Mouse (Mus musculus): Measurements from ENCODE around the gene Ifne.

DNA sequence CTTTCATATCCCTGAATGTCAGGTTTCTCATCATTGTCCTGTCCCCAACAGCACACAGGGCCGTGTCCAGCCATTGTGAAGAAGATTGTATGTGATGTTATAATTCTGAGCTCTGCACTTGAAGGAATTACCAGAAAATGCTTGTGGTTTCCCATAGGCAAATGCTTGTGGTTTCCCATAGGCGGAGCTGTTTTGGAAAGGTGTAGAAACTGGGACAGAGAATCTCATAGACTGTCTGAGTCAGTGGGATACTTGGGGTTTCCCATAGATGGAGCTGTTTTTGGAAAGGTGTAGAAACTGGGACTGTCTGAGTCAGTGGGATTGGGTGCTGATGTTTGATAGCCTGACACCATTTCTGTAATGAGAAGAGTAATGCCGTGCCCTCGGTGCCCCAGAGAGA is 3.5 kb downstream of the Ifne start:
- no peak for TF ChIP-seq CTCF (IDR thresholded peaks at IDR 0.05; ENCODE audit: low read depth, low read length)
- no peak for TF ChIP-seq POLR2A (IDR thresholded peaks at IDR 0.05; ENCODE audit: extremely low read depth, insufficient read depth, low read length)
